Mouse (Mus musculus) lung, embryonic 16.5 days (tissue): ENCODE data around the gene Dph5. TPM values are rescaled to one million over a fixed set of nuclear protein-coding genes. Genes with fewer than 3 reads are reported as not detected.
"Not testable (repeated sequence)": the region's sequence is repeated elsewhere in the genome, so short reads cannot be mapped to it uniquely, and the experiment has no call there.

Experiments
- ATAC-seq: fragments of 200-750 bp; cut with Nextera tagmentation; 2 replicates; pipeline ENCODE4 v1.8.0; 2017; ENCODE audit warnings: low read depth, mild to moderate bottlenecking, moderate library complexity
- H3K27ac ChIP-seq: fragments of 300-500 bp; sonication (generic); 2 replicates; pipeline ENCODE4 v1.5.1; 2014; ENCODE audit warnings: mild to moderate bottlenecking, control low read depth, low read length
- H3K27me3 ChIP-seq: fragments of 300-500 bp; sonication (generic); 2 replicates; pipeline ENCODE4 v1.6.1; 2014; ENCODE audit warnings: low read depth, low read length, mixed read lengths; ENCODE audit not compliant: control insufficient read depth, insufficient read depth
- H3K36me3 ChIP-seq: fragments of 300-500 bp; sonication (generic); 2 replicates; pipeline ENCODE4 v1.6.1; 2014; ENCODE audit warnings: low read length; ENCODE audit not compliant: control insufficient read depth, insufficient read depth
- H3K4me1 ChIP-seq: fragments of 300-500 bp; sonication (generic); replicated peaks from 2 replicates; pipeline ENCODE4 v1.6.1; 2014; ENCODE audit warnings: low read length, mixed read lengths; ENCODE audit not compliant: control insufficient read depth, insufficient read depth
- H3K4me2 ChIP-seq: fragments of 300-500 bp; sonication (generic); 2 replicates; pipeline ENCODE4 v1.6.1; 2014; ENCODE audit warnings: low read depth, low read length, control low read depth
- H3K4me3 ChIP-seq: fragments of 300-500 bp; sonication (generic); 2 replicates; pipeline ENCODE4 v1.5.1; 2014; ENCODE audit warnings: mild to moderate bottlenecking, low read length, control low read depth
- H3K9ac ChIP-seq: fragments of 300-500 bp; sonication (generic); 2 replicates; pipeline ENCODE4 v1.6.1; 2014; ENCODE audit warnings: low read length, control low read depth
- H3K9me3 ChIP-seq: fragments of 300-500 bp; sonication (generic); 2 replicates; pipeline ENCODE4 v1.6.1; 2016; ENCODE audit warnings: low read length; ENCODE audit not compliant: control insufficient read depth
- WGBS: fragments of 180-500 bp; shearing (Covaris S2); extraction: QIAGEN DNeasy Blood & Tissue Kit; methylation state at CpG from one replicate; pipeline ENCODE4 v1.1.7; 2014; 5-methylcytosine and 5-hydroxymethylcytosine counted together
- polyA plus RNA-seq: library from polyadenylated mRNA; unstranded; fragments of >200 nt; fragmentation: Nextera tagmentation; extraction: Ambion mirVana; gene quantifications from 2 replicates; pipeline ENCODE4 v1.2.1, GENCODE M21; 2015

Dph5 gene
- polyA plus RNA-seq, 1 experiment from 2014 or later: 21.2 TPM

DNA sequence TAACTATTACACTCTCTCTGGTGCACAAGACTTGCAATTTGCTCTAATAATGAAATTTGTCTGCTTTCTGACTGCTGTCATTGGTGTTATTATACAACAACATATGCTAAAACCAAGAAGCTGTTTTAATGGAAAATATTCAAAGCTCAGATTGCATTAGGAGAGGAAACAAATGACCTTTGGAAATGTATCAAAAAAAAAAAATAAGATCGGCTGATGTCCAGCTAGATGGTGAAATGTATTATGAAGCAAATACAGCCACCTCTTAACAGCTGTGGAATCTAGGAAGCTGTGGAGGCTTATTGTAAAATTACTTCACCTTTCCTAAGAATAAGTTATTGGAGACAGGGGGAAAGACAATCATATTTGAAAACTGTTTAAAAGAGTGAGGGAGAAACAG is 3.6 kb upstream of the Dph5 start:
- Histone ChIP-seq H3K36me3 (no peaks in the 10 kb centered on the region), H3K9ac (no peak overlapping the region), H3K9me3 (no peaks in the 10 kb centered on the region), H3K4me1 (peaks cover 5% of the 10 kb centered on the region), H3K4me2 (no peak overlapping the region), H3K4me3 (no peak overlapping the region), H3K27me3 (no peaks in the 10 kb centered on the region), H3K27ac (no peak overlapping the region)
- ATAC-seq: no peak
- 73% methylated on average over 1 of the region's 1 CpGs for WGBS

DNA sequence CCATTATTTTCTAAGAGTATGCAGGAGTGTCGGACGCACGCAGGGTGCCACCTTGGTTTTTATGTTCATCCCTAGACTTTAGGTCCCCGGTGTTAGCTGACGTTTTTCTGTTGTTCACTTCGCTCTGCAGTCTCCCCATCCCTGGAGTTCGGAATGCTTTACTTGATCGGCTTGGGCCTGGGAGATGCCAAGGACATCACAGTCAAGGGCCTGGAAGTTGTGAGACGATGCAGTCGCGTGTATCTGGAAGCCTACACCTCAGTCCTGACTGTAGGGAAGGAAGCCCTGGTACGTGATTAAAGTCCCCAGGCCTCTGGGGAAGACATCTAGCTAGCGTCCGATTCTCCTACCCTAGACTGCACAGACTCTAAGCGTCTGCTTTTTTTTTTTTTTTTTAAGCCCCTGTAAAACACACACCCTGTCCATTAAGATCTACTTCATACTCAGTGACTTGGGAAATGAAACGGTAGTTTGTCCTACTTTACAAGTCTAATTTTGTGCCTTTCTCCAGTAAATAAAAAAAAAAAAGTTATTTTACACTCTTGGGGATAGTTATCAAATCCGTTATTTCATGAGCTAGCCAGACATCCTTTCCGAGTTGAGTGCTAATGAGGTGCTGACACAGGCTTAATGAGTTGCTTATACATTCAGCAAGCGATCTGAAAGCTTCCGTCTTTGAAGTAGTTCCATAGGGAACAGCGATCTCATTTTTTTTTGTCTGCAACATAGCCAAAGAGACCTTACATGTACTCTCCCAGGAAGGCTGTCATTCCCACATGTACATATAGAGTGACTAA is 871 bp downstream of the Dph5 start:
- no peaks in the 10 kb centered on the region for H3K9me3 ChIP-seq
- H3K27me3 ChIP-seq: no peaks in the 10 kb centered on the region
- peak; percentile 34 for ATAC-seq
- H3K27ac ChIP-seq: peak overlapping the region; percentile 78
- 0 out of 2 replicates have a peak, but pooled peaks cover 2% of the 10 kb centered on the region for H3K36me3 ChIP-seq
- peaks cover 5% of the 10 kb centered on the region for H3K4me1 ChIP-seq
- peak overlapping the region; percentile 84 for H3K4me3 ChIP-seq
- WGBS: 2% methylated on average over 21 of the region's 21 CpGs
- H3K9ac ChIP-seq: peak overlapping the region; percentile 81
- H3K4me2 ChIP-seq: peak overlapping the region; percentile 62

DNA sequence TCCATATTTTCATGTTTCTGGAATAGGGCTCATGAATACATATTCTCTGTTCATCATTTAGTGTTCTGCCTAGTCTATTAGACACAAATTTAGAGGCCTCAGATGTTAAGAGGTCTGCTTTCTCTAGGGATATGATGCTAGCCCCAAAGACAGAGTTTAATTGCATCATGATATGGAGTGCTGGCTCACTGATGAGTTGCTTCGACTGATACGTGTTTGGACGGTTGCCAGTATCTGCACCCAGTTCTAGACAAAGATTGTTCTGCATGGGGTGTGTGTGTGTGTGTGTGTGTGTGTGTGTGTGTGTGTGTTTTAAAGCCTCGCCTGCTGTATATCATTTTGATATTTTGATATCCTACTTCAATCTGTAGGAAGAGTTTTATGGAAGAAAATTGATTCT is 4.7 kb downstream of the Dph5 start:
- Histone ChIP-seq H3K36me3 (0 out of 2 replicates have a peak, but pooled peaks cover 2% of the 10 kb centered on the region), H3K27me3 (no peaks in the 10 kb centered on the region), H3K9ac (no peak overlapping the region), H3K4me3 (no peak overlapping the region), H3K4me2 (no peak overlapping the region), H3K4me1 (peaks cover 3% of the 10 kb centered on the region), H3K9me3 (no peaks in the 10 kb centered on the region), H3K27ac (no peak overlapping the region)
- no peak for ATAC-seq
- 73% methylated on average over 4 of the region's 4 CpGs for WGBS

DNA sequence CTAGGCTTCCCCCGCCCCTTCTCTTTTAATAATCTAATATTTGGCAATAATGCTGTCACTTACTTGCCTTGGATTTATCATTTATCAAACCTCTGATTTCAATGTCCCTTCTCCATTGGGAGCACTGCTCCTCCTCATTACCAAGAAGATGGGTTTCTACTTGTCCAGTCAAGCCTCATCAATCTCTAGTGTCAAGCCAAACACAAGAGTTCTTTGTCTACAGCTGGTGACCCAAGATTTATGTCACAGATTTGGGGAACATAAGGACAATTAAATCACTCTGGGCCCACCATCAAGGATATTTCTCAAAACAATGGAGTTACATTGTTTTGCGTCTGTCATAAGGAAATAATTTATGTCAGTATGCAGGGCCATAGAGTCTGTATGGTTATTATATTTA is 5.5 kb downstream of the Dph5 start:
- no peaks in the 10 kb centered on the region for H3K9me3 ChIP-seq
- no peak for ATAC-seq
- H3K27me3 ChIP-seq: no peaks in the 10 kb centered on the region
- WGBS: 86% methylated on average over 2 of the region's 2 CpGs
- 0 out of 2 replicates have a peak, but pooled peaks cover 2% of the 10 kb centered on the region for H3K36me3 ChIP-seq
- H3K4me3 ChIP-seq: no peak overlapping the region
- H3K9ac ChIP-seq: no peak overlapping the region
- H3K27ac ChIP-seq: no peak overlapping the region
- no peak overlapping the region for H3K4me2 ChIP-seq
- peaks cover 3% of the 10 kb centered on the region for H3K4me1 ChIP-seq

DNA sequence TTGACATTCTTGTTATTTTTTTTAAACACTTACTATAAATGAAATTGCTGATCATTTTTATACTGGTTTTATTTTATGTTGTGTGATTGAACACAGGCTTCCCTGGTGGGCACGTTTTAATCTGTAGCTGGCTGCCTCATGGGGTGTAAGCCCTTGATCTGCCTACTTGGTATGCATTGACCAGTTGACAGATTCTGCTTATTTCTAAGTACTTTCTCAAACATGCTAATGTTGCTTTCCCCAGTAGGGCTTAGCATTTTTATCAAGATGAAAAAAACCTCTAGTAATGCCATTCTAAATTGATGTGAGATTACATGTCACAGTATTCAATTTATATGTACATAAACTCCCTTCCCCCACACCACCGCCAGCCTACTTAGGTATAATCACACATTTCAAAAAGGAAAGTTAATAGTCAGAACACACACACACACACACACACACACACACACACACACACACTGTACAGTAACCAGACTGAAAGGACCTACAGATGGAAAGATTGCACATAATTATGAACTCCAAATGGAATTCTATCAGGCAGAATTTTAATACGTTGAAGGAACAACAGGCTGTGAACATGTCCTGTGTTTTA is 10.8 kb downstream of the Dph5 start:
- 79% methylated on average over 3 of the region's 3 CpGs for WGBS
- no peaks in the 10 kb centered on the region for H3K9me3 ChIP-seq
- H3K4me2 ChIP-seq: no peak overlapping the region
- H3K36me3 ChIP-seq: peaks cover 4% of the 10 kb centered on the region
- no peak overlapping the region for H3K9ac ChIP-seq
- no peak overlapping the region for H3K27ac ChIP-seq
- no peak for ATAC-seq
- no peak overlapping the region for H3K4me3 ChIP-seq
- H3K4me1 ChIP-seq: no peaks in the 10 kb centered on the region
- H3K27me3 ChIP-seq: no peaks in the 10 kb centered on the region

DNA sequence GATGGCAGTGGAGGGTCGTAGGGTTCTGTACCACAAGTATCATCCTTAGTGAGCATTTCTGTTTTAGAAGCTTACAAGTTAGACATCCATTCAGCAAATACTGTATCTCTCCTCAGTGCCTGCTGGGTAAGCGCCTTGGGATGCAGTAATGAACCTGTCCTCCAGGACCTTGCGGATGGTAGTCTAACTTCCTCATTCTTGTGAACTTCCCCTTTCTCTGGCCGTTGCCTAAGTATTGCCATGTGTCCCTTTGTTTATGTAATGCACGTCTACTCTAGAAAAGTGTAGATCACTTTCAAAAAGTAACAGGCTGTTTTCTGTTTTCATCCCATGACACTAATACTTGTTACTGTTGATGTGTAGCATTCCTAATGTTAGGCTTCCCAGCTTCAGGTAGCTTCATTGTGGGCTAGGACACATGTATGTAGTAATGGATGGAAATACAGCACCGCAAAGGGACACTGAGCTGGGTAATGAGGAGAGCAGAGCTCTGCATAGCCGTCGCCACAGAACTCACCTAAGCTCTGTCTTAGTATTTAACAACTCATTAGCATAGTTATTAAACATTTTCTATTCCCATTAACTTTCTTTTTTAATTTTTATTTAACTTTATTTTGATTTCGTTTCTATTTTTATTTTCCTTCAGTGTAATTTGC is 14.8 kb downstream of the Dph5 start:
- ATAC-seq: no peak
- WGBS: 84% methylated on average over 9 of the region's 9 CpGs
- Histone ChIP-seq H3K27ac (no peak overlapping the region), H3K4me3 (no peak overlapping the region), H3K4me2 (no peak overlapping the region), H3K36me3 (peaks cover 4% of the 10 kb centered on the region), H3K27me3 (no peaks in the 10 kb centered on the region), H3K9me3 (no peaks in the 10 kb centered on the region), H3K4me1 (no peaks in the 10 kb centered on the region), H3K9ac (no peak overlapping the region)

DNA sequence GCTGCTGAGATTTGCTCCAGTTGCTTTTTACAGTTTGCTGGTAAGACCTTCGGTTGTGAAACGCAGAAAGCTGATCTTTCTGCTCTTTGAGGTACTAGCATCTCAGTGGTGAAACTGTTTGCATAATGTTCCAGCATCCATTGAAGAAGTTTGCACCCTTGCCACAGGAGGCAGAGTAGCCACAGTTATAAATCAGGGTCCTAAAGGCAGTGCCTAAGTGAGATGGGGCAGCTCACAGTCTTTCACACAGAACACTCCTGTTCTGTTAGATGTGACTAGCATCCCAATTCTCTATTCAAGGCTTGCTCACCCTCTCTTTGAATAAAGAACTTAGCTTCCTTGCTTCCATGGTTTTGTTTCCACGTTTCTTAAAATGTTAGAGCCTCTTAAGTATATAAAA is 17.4 kb downstream of the Dph5 start:
- H3K27me3 ChIP-seq: no peaks in the 10 kb centered on the region
- no peak overlapping the region for H3K4me2 ChIP-seq
- no peaks in the 10 kb centered on the region for H3K9me3 ChIP-seq
- peaks cover 8% of the 10 kb centered on the region for H3K36me3 ChIP-seq
- 89% methylated on average over 3 of the region's 3 CpGs for WGBS
- no peaks in the 10 kb centered on the region for H3K4me1 ChIP-seq
- H3K4me3 ChIP-seq: no peak overlapping the region
- no peak overlapping the region for H3K9ac ChIP-seq
- H3K27ac ChIP-seq: no peak overlapping the region
- ATAC-seq: no peak

DNA sequence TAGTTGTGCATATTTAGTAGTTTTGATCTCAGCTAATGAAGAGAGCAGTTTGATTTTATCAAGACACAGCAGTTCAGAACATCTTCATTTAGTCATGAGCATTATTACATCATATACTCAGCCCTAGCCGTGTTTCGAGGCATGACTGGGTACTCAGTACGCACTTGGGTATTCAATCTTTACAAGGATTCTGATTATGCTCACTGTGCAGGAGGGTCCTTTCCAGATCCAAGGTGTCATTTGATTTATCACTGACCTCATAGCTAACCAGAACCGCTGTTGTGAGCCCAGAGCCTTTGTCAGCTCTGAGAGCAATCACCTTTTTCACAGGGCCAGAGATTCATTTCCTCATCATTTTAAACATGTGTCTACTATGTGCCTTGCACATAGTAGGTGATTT is 17.9 kb downstream of the Dph5 start:
- no peak for ATAC-seq
- Histone ChIP-seq H3K4me1 (no peaks in the 10 kb centered on the region), H3K27me3 (no peaks in the 10 kb centered on the region), H3K9me3 (no peaks in the 10 kb centered on the region), H3K36me3 (peaks cover 8% of the 10 kb centered on the region), H3K4me3 (no peak overlapping the region), H3K9ac (no peak overlapping the region), H3K4me2 (no peak overlapping the region), H3K27ac (no peak overlapping the region)
- WGBS: 85% methylated on average over 4 of the region's 4 CpGs

DNA sequence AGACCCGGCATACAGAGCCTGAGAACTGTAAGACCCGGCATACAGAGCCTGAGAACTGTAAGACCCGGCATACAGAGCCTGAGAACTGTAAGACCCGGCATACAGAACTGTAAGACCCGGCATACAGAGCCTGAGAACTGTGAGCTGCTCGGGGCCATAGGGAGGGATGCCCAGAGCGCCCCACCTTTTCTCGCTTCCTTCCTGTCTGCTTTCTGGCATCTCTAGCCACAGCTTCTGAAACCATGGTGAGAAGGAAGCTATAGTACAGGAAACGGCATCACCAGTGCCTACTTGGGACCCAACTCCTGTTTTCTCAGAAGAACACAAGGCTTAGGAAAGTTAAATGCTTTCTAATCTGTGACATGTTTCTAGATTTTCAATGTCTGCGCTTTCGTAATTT is 19.8 kb downstream of the Dph5 start:
- H3K4me1 ChIP-seq, H3K27ac ChIP-seq, H3K36me3 ChIP-seq, ATAC-seq, H3K9ac ChIP-seq, H3K27me3 ChIP-seq, H3K4me2 ChIP-seq, H3K9me3 ChIP-seq, H3K4me3 ChIP-seq: not testable (repeated sequence)
- WGBS: 96% methylated on average over 9 of the region's 11 CpGs
